Mouse (Mus musculus): ENCODE measurements at regions not wholly inside any gene's neighbourhood (a gene's known extent, or its start where the extent isn't known, plus 50 kb on each side); places are given as distances from the start of the nearest gene placed in this dataset.
A peak's percentile ranks its signal among the peaks of the same experiment; 100 is the strongest.
"Not testable (repeated sequence)": the region's sequence is repeated elsewhere in the genome, so short reads cannot be mapped to it uniquely, and the experiment has no call there.

DNA sequence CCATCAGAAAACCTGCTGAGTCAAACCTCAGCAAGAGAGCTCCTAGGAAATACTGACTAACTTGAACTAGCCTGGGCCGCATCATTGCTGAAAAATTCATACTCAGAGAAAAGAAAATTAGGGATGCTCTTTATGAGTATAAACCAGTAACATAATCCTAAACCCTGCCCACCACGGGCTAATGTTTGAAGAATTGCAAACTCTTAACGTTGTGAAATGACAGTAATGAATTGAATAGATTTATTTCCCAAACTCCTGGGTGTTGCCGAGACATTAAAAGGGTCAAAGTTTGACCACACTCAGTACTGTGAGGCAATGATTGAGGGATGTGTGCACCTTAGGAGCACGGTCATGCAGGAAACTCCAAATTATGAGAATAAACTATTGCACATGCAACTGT lies 125.3 kb downstream of the Gipc2 start:
- no peak for DNase-seq (ENCODE audit: low spot score in 2 of 2)

GRCm38 (mm10) chr3:152036819-152037218 lies 129.2 kb downstream of the Gipc2 start:
- DNase-seq (ENCODE audit: low spot score in 2 of 2), result not testable (repeated sequence)

DNA sequence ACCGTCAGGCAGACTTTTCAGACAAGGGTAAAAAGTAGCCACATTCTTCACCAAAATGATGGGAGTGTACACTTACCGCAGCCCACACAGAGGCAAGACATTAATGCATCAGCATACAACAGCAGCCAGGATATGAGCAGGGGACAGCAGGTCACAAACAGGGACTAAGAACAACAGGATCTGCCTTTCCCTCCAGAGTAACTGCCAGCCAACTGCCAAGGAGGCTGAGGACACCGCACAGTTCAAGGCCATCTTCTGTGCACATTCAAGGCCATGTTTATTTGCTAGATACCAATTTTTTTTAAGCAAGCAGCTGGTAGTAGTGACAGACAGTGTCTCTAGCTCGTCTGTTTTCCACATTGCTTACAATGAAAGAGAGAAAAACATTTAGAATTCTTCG lies 130.6 kb downstream of the Gipc2 start:
- DNase-seq (ENCODE audit: low spot score in 2 of 2), result no peak

DNA sequence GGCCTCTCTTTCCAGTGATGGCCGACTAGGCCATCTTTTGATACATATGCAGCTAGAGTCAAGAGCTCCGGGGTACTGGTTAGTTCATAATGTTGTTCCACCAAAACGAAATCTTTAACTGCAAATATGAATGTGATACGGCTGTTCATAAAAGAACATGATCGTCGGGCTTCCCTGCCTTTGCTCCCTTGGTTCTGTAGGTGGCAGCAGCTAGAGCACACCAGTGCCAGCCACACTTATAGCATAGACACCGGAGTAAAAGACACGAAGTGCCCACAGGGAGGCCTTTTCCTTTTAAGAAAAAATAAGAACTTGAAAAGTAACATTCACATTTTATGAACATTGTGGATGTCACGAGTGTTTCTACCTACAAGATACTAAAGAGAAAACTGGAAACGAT lies 131.3 kb downstream of the Gipc2 start:
- no peak for DNase-seq (ENCODE audit: low spot score in 2 of 2)

- DNase-seq (ENCODE audit: low spot score in 2 of 2), result no peak
Measured at GRCm38 (mm10) chr3:152034221-152034620, 131.8 kb downstream of the Gipc2 start.

- DNase-seq (ENCODE audit: low spot score in 2 of 2), result no peak
Measured at GRCm38 (mm10) chr3:152032663-152033318, 133.2 kb downstream of the Gipc2 start.

- DNase-seq (ENCODE audit: low spot score in 2 of 2), result no peak
Measured at GRCm38 (mm10) chr3:152028695-152029094, 137.3 kb downstream of the Gipc2 start.

DNA sequence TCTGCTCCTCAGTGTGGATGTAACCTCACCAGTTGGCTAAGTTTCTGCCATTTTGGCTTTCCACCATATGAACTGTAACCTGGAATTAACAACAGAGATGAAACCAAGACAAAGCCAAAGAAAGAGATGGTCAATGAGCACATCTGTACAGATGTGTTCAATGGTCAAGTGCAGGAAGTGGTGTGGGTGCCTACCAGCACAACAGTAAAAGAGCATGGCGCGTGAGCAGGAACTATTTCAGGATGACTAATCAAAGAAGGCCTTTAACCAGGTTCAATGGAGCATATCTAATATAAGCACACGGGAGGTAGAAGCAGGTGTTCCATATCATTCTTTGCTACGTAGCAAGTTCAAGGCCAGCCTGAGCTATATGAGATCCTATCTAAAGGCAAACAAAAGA lies 140.0 kb downstream of the Gipc2 start:
- no peak for DNase-seq (ENCODE audit: low spot score in 2 of 2)

GRCm38 (mm10) chr3:152025122-152025521 lies 140.9 kb downstream of the Gipc2 start:
- no peak for DNase-seq (ENCODE audit: low spot score in 2 of 2)

GRCm38 (mm10) chr3:152006747-152007146 lies 159.3 kb downstream of the Gipc2 start:
- DNase-seq (ENCODE audit: low spot score in 2 of 2), result no peak

GRCm38 (mm10) chr3:152005366-152006025 lies 160.5 kb downstream of the Gipc2 start:
- no peak for DNase-seq (ENCODE audit: low spot score in 2 of 2)

GRCm38 (mm10) chr3:152004411-152004955 lies 161.5 kb downstream of the Gipc2 start:
- DNase-seq (ENCODE audit: low spot score in 2 of 2), result no peak

DNA sequence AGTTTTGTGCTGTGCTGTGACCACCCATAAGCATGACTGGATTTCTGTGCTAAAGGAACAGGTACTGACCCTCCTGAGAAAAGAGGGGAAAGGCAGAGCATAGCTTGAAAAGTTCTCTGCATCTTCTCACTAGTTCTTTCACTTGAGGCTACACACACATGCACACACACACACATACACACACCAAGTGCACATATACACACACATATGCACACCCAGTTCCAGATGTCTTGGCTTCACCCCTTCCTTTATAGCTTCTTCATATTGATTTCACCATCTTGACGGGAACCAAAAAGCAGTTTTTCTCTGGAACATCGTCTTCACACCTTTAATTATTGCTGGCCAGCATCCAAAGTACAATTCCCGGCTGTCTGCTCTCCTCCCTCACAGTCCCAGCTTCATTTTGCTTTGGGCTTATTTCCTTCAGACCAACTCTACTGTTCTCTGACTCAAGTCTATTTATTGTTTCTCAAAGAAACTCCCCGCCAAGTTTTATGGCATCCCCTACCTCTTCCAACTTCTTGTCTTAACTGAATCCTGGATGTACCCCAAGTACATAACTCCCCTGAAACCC lies 160.2 kb upstream of the Ptgfr start:
- peak in 1 of 2 experiments; percentile 37 for DNase-seq (ENCODE audit: low spot score in 2 of 2)

- DNase-seq (ENCODE audit: low spot score in 2 of 2), result no peak
Measured at GRCm38 (mm10) chr3:151997111-151997510, 159.7 kb upstream of the Ptgfr start.

DNA sequence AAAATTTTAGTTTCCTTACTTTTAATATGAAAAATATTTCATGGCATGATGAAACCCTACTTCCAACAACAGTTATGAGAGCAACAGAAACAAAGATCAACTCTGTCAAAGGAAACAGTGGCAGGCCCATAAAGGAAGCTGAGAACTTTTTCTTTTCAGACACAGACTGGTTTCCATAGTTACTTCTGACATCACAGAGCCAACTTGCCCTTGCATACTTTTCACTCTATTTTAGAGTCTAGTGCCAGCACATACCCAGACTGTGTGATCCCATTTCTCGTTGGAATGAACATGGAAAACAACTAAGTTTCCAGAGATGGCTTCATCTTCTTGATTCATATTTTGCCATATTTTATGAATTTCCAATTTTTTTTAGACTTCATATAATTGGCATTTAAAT lies 150.8 kb upstream of the Ptgfr start:
- no peak for DNase-seq (ENCODE audit: low spot score in 2 of 2)

DNA sequence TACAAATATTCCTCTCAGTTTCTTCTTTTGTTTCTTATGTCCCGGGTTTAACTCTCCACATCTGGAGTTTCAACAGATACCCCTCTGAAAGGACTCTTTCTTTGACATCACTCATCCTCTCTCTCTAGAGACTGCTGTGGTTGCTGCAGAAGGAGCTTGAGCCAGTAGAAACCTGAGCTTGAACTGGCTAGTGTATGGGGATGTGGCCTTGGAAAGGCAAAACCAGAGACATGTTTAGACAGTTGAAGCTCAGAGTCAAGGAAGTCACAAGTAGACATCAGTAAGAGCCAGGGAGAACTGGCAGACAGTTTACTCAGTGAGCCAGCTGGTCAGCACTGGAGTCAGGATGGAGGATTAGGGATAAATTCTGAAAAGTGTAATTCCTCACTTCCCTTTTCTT lies 140.7 kb upstream of the Ptgfr start:
- DNase-seq (ENCODE audit: low spot score in 2 of 2), result no peak

DNA sequence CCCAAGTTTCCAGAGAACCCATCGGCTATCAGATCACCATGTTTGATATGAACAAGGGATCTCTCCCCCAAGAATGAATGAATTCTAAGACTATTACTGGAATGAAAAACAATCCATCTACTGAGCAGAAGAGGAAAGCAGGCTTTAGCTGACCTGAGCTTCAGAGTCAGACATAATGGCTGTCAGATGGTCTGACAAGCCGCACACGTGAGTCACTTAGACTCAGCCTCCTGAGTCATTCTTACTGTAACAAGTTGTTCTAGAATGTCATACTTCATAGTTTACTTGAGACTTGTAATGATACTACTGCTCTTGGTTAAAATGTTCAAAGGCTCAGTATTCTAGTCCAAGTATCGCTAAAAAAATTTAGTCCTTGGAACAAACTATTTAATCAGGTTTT lies 140.2 kb upstream of the Ptgfr start:
- DNase-seq (ENCODE audit: low spot score in 2 of 2), result no peak

DNA sequence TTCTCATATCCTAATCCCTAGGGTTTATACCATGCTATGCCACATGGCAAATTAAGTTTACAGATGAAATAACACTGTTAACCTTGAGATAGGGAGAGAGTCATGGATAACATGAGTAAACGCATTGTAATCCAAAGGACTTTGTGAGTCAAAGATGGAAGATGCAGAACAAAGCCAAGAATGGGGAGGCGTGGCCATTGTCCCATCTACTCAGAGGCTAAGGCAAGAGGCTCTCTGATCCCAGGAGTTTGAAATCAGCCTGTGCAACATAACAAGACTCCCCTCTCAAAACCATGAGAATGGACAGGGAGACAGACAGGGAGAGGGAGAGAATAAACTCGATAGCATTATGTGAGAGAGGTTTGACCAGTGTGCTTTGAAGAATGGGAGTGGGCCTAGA lies 112.4 kb upstream of the Ptgfr start:
- no peak for DNase-seq (ENCODE audit: low spot score in 2 of 2)

DNA sequence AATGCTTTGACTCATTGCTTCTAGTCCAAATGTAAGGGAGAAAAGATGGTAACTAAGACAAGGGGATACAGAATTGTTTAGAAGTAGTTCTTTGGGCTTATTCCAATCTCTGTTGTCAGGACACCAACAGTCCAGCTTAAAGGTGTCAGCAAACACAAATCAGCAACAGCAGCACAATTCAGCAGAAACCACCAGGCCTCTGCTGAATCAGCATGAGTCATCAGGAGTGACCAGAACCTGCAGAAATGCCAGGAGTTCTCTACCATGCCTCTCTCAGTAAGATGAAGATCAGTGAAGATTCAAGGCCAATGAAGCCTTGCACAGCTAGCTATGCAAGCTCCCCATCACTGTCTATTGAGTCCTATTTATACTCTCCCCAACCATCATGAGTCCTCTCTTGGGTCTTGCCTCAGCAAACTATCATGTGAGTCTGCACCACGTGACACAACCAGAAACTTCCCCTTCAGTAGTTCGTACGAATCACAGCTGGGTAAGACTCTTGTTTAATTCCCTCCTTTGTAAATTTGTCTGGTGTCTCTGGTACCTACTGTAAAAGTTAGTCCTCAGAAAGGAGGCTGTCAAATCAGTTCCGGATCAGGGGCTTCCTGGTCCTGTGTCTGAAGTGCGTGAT lies 110.7 kb upstream of the Ptgfr start:
- no peak for DNase-seq (ENCODE audit: low spot score in 2 of 2)

DNA sequence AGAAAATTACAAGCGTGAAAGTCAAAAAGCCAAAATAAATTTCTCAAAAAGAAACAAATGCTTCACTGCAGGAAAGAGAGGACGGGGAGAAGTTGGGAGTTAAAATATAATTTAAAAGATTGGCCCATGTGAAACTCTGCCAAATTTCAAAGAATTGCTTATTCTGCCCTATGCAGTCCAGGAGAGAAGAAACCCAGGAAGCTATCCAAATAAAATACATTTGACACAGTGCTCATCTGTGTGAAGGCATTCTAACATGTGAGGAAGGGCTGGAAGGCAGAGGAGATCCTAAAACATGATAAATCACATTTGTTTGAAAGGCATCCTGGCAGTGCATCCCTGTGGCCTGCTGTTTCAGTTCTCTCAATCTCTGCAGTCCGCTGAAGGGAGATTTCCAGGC lies 108.5 kb upstream of the Ptgfr start:
- no peak for DNase-seq (ENCODE audit: low spot score in 2 of 2)

DNA sequence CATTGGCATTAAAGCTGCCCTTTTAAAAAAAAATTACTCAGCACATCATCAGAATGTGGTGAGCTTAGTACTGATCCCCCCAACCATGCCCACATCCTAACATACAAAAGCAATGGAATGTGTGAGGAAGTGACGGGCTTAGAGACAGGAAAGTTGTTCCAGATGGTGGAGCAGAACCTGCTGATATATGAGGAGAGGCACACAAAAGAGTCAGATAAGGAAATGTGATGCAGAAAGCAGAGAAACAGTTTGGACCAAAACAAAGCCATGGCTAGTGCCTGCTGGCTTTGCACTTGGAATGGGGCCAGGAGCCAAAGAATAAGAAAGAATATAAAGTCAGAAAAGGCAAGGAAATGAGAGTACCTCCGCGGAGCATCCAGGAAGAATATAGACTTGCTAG lies 106.1 kb upstream of the Ptgfr start:
- DNase-seq (ENCODE audit: low spot score in 2 of 2), result no peak

- no peak for DNase-seq (ENCODE audit: low spot score in 2 of 2)
Measured at GRCm38 (mm10) chr3:151938472-151939029, 101.1 kb upstream of the Ptgfr start.

All from left cerebral cortex, adult 8-10 months (tissue).